Mouse (Mus musculus) testis, adult 2 months (tissue): ENCODE results near the gene Acvr2a.

Experiments used
- CTCF ChIP-seq: fragments of 200-500 bp; IDR thresholded peaks from 2 replicates; pipeline ENCODE4 v1.5.1; 2012; ENCODE audit warnings: low read depth, mild to moderate bottlenecking, inconsistent platforms, low read length, moderate library complexity; ENCODE audit not compliant: control insufficient read depth, insufficient read depth, insufficient replicate concordance
- POLR2A ChIP-seq: fragments of 200-500 bp; IDR thresholded peaks from 2 replicates; pipeline ENCODE4 v1.6.1; 2012; ENCODE audit warnings: low read depth, mild to moderate bottlenecking, inconsistent platforms, low read length, moderate library complexity; ENCODE audit not compliant: control insufficient read depth

DNA sequence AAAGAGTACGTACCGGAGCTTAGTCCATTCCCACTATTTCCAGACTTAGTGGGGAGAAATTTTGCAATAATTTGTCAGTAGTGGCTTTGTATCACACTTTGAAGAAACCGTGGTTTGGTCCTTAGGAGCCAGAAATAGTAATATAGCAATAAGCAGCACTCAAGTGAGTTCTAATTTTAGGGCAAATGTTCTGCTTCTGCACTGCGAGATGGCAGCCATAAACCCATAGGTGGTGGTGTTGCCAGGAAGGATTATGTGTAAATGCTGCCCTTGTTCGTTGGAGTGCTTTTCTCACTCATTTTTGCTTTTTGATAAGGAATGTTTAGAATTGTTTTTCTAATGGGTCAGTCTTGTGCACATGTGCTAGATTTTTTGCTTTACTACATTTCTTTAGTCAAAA lies 18.4 kb downstream of the Acvr2a start:
- TF ChIP-seq CTCF: no peak
- no peak for TF ChIP-seq POLR2A
